Mouse (Mus musculus) lung, postnatal 25 days (tissue): Measurements from ENCODE around the gene Pld3.
"Not testable (repeated sequence)": the region's sequence is repeated elsewhere in the genome, so short reads cannot be mapped to it uniquely, and the experiment has no call there.

Experiments
- DNase-seq: peaks from one replicate; pipeline ENCODE4 v3.0.0; 2022; ENCODE audit warnings: low spot score

The Pld3 gene

DNA sequence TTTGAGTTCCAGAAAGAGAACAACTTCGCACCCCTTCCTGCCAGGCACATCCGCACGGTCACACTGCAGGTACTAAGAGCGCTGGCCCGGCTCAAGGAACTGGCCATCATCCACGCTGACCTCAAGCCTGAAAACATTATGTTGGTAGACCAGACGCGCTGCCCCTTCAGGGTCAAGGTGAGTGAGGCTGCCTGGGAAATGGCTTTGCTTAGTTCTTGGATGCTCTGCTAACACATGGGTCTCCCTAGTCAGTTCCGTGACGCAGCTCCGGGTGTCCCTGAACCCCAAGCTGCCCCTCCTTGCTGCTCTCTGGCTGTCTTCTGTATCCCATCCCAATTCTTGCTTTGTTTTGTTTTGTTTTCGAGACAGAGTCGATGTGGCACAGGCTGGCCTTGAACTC lies 29.2 kb downstream of the Pld3 start:
- no peak for DNase-seq

DNA sequence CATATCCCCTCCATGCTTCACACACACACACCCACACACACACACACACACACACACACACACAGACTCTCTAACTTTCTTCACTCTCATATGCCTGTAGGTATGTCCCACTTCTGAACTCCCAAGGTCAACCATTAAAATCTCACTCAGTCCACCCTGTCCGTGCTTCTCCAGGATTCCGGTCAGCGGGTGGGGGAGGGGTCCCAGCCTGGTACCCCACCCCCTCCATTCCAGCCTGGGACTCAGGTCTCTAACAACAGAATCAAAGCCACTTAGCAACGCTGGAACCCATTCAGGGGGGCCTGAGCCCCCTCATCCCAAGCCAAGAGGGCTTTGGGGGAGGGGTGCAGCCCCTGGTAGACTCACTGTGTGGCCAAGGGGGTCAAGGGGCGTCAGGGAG lies 30.1 kb downstream of the Pld3 start, which contains the start of gene Hipk4:
Gene Hipk4 (plus strand): TSS at position 301 of the 400 bp plus-strand sequence.
- no peak for DNase-seq

DNA sequence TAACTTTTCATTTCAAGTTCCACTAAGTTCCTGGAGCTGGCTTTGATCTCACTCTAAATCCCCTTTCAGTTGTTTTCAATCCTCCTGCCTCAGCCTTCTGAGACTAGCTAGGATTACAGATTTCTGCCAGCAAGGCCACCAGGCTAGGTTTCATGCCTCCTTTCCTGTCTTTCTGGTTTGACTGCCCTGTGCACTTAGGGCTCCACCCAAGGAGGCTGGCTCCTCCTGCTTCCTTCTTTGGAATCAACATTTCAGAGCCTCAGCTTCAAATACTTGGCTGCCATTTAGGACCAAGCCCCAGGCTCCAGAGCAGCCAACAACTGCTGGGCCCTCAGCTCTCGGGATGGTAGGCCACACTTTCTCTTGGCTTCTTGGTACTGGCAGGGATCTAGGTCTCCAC lies 32.4 kb downstream of the Pld3 start:
- peak; percentile 61 for DNase-seq

DNA sequence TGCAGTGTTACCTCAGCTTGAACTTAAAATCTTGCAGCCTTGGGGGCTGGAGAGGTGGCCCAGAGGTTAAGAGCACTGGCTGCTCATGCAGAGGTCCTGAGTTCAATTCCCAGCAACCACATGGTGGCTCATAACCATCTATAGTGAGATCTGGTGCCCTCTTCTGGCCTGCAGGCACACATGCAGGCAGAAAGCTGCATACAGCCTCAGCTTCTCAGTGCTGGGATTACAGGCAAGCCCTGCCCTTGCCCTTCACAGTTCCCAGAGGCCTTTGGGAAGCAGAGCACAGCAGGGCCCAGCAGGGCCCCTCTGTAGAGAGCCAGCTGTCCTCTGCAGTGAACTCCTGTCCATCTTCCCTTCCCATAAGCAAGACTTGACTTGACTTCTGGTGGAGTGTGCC lies 32.9 kb downstream of the Pld3 start:
- DNase-seq = no peak

DNA sequence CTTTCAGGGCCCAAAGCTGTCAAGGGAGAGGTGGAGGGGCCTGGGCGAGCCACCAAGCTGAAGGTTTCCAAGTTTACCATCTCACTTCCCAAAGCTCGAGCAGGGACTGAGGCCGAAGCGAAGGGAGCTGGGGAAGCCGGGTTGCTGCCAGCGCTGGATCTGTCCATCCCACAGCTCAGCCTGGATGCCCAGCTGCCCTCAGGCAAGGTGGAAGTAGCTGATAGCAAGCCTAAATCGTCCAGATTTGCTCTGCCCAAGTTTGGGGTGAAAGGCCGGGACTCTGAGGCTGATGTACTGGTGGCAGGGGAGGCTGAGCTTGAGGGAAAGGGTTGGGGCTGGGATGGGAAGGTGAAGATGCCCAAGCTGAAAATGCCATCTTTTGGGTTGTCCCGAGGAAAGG lies 34.7 kb downstream of the Pld3 start:
- no peak for DNase-seq

DNA sequence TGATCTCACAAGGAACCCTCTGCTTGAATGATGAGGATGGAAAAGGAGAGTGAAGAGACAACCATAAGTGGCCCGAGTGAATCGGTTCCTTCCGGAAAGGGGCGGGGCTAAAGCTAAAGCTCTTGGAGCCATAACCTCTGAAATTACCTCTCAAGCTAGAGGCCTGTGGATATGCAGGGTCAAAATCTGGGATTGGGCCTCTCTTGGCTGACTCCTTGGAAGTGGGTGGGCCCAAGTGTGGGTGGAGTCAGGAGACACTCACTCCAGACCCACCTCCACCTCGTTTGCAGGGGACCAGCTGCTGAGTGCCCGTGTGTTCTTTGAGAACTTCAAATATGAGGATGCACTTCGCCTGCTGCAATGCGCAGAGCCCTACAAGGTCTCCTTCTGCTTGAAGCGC lies 38.1 kb downstream of the Pld3 start:
- no peak for DNase-seq

DNA sequence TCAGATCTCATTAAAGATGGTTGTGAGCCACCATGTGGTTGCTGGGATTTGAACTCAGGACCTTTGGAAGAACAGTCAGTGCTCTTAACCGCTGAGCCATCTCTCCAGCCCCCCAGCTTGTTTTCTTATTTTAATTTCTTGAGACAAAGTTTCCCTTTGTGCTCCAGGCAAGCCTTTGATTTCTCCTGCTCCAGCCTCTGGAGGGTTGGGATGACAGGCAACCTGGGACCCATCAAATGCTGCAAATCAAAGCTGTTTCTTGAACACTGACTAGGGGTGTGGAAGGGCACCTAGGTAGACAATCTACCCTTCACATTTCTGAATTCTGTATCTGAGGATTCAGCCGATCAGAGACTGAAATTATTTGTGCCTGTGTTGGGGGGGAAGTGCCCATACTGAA lies 42.2 kb downstream of the Pld3 start:
- DNase-seq = no peak

DNA sequence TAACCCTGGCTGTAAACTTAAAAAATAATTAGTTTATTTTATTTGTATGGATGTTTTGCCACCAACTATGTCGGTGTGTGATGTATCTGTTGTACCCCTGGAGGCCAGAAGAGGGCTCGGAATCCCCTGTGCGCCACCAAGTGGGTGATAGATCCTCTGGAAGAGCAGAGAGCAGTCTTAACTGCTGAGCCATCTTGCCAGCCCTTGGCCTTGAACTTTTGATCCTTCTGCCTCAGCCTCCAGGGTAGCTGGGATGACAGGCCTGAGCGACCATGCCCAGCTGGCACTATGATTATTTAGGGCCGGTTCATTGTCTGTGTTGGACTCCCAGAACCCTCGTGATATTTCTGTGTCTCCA lies 44.4 kb downstream of the Pld3 start:
- peak; percentile 77 for DNase-seq

DNA sequence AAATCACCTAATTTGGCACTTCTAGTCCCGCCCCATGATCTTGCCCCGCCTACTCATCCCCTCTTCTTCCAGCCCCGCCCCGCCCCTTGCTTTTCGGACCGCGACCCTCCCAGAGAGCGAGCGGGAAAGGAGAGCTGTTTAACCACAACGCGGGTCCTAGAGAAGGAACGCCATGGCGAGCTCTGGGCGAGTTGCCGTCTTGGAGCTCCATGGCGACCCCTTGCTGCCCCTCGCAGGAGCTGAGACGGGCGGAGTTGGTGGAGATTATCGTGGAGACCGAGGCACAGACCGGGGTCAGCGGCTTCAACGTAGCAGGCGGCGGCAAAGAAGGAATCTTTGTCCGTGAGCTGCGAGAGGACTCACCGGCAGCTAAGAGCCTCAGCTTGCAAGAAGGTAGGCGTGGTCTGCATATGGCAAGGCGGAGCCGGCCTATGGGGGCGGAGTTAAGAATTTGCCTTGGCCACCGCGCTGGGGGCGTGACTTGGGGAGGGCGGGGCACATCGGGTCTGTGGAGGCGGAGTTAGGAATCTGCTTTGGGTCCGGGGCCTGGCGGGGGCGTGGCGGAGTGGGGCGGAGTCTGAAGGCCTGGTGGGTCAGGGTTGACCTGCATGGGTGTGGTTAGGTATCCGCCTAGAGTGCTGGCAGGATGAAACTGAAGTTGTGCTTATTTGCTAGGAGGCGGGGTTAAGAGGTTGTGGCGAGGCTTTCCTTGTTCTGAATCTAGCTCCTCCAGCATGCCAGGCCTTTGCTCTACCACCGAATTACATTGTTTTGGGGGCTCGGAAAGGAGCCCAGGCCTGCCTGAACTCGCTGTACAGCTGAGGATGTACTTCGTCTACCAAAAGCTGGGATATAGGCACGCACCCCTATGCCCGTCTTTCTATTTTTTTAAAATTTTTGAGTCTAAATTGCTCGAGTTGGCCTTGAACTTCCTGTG lies 45.0 kb downstream of the Pld3 start:
- DNase-seq = peak; percentile 99

DNA sequence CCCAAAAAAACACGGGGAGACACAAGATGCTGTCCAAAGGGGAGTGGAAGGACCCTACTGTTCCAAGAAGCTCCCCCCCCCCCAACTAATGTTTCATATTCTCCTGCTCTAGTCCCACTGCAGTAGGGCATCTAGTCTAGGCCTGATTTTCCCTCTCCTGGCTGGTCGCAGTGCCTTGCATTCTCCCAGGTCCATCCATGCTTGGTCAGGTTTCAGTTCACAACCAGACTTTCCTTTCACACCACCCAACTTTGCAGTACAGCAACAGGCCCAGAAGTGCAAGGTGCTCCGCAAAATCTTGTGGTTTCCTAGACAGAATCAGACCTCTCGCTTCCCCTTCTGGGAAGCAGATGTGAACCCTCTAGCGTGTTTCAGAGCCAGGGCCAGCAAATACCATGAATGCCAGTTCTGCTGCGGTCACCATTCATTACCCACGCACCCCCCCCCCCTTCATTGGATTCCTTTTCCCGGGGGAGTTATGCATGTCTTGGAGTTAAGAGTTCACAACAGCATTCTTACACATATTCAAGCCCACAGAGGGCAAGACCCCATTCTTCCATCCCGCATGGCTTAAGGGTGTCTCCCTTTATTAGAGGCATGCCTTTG lies 46.1 kb downstream of the Pld3 start:
- no peak for DNase-seq

DNA sequence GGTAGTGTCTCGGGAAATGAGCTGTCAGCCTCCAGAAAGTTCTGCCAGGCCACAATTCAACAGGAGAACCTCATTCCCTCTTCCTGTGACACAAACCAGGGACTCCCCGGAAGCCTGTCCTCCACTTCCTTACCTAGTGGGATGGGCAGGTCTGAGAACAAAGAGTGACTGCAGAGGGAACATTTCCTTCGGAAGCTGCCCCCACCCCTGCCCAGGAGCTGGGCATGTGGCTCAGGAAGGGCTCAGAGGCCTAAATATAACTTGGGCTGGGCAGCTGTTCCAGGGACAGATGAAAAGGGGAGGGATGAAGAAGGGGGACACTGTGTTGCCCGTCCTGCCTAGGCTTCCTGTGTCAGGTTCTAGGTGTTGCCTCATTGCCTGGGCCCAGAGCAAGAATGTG lies 51.4 kb downstream of the Pld3 start:
- DNase-seq = peak; percentile 80

DNA sequence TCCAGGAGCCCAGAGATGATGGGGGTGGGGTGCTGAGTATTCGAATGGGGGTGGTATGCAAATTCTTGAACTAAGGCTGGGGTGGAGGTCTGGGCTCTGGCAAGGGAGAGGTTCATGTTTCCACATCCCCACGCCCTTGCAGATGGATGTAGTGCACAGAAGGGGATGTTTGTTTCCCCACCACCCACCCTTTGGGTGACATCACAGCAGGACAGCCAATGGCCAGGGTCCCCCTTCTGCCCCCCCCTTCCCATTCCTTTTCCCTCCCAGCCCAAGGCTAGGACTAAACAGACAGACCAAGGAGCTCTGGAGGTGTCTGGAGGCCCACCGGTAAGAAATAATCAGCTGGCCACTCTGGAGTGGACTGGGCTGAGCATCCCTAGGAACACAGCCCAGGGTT lies 54.0 kb downstream of the Pld3 start, which contains the start of gene Prx:
Gene Prx (plus strand): TSS at position 289 of the 400 bp plus-strand sequence.
- peak; percentile 38 for DNase-seq

DNA sequence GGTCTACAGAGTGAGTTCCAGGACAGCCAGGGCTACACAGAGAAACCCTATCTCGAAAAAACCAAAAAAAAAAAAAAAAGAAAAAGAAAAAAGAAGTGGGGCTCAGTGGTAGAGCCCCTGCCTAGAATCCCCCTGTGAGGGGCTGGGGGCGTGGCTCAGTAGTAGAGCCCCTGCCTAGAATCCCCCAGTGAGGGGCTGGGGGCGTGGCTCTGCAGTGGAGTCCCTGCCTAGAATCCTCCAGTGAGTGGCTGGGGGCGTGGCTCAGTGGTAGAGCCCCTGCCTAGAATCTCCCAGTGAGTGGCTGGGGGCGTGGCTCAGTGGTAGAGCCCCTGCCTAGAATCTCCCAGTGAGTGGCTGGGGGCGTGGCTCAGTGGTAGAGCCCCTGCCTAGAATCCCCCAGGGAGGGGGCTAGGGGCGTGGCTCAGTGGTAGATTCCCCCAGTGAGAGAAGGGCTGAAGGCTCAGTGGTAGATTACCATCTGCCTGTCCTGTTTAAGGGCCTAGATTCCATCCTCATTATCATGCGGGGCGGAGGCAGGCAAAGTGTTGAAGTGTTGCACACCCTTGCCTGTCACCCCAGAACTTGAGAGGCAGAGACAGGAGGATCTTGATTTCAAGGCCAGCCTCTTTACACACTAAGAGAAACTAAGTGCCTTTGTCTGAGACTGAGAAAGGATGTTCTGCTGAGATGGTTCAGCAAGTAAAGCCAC lies 58.2 kb downstream of the Pld3 start:
- DNase-seq = not testable (repeated sequence)

DNA sequence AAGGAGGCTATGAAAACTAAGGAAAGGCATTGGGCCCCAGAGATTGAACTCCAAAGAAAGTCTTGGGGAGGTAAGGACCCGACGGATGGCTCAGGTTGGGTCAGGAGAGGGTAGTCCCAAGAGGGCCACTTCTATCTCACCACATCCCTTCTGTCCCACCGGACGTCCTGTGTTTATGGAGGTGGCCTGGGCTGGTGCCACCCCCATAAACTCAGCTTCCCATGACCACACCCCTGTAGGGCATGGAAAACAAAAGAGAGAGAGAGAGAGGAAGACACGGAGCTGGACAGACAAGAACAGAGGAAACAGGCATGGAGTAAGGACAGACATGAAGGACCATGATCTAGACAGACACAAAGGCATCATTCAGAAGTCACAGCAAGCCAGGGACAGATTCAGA lies 59.6 kb downstream of the Pld3 start:
- DNase-seq = peak; percentile 58

DNA sequence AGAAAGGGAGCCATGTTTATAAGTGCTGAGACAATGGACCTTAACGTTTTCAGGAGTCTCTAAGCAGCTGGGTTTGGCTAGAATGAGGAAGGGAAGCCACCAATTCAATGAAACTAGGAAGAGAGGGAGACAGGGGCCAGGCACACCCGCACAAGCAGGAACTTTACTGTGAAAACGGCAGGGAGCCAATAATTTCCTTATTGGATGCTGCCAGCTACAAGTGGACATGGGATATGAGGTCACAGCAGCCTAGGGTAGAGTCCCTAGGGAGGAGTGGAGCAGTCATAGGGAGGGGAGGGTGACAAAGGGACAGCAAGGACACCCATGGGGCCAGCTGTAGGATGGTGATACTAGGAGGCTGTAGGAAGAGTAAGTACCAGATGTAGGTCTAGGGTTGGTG lies 60.0 kb downstream of the Pld3 start:
- peak; percentile 66 for DNase-seq

DNA sequence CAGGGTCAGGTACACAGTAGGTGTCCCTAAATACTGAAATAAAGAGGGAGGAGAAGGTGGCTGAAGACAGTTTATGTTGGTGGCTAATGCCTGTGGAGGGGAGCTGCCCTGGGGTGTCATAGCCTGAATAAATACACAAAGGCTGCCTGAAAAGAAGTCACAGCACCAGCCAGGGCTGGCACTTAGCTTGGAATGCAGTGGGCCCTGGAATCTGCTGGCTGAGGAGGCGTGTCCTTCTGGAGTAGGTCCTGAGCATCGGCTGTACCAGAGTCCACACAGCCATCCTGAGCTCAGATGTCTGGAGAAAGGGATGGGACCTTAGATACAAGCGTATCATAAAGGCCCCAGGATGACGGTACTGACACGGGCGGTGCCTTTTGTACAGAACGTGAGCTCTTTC lies 61.2 kb downstream of the Pld3 start:
- DNase-seq = peak; percentile 35

DNA sequence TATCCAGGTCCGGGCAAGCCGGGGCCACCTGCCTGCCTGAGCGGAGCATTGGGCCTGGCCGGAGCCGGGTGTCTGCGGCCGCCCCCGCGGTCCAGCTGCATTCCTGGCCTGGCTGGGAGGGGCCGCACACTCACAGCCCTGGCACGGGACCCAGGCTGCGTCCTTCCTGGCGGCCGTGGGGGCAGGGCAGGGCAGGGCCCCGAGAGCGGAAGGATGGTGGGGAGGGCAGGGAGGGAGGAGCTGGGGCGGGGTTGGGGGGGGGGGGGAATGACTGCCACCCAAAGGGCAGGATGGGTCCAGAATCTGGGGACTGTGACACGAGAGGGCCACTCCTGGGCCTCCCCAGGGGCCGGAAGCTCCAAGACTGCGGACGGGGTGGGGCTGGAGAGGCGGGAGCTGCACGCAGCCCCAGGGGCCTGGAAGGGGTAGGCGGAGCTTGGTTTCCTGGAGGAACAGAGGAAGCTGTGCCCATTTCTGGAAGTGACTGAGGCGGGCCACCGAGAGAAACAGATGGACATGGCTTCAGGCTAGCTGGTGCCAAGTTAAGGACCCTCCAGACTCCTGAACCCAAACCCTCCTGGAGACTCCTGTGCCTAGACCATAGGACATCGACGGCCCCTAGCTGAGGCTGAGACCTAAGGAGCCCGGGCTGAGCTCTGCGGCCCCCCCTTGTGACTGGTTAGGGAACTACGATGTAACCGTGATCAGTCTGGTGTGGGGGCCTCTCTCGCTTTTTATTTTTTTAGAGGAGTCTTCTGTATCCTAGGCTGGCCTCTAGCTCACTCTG lies 62.3 kb downstream of the Pld3 start:
- DNase-seq = peak; percentile 97

DNA sequence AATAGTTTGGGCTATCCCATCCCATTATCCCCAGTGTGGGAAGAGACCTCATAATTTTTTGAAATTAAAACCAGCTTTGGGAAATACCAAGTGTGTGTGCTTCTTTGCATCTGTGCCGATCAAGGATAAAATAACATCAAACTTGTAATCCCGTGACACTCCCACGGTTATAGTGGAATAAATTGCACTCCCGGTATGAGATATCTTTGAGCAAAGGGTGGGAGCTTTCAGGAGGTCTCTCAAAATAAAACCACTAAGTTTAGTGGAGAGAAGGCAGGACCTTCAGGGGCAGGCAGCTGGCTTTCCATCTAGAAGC lies 62.8 kb downstream of the Pld3 start:
- no peak for DNase-seq

DNA sequence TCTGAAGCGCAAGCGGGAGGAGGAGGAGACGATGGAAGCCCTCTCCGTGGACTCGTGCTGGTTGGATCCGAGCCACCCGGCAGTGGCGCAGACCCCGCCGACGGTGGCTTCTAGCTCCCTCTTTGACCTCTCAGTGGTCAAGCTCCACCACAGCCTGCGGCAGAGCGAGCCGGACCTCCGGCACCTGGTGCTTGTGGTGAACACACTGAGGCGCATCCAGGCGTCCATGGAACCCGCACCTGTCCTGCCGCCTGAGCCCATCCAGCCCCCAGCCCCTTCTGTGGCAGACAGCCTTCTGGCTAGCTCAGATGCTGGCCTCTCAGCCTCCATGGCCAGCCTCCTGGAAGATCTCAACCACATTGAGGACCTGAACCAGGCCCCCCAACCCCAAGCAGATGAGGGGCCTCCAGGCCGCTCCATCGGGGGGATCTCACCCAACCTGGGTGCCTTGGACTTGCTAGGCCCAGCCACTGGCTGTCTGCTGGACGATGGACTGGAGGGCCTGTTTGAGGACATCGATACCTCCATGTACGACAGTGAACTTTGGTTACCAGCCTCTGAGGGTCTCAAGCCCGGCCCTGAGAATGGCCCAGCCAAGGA lies 63.6 kb downstream of the Pld3 start:
- no peak for DNase-seq

DNA sequence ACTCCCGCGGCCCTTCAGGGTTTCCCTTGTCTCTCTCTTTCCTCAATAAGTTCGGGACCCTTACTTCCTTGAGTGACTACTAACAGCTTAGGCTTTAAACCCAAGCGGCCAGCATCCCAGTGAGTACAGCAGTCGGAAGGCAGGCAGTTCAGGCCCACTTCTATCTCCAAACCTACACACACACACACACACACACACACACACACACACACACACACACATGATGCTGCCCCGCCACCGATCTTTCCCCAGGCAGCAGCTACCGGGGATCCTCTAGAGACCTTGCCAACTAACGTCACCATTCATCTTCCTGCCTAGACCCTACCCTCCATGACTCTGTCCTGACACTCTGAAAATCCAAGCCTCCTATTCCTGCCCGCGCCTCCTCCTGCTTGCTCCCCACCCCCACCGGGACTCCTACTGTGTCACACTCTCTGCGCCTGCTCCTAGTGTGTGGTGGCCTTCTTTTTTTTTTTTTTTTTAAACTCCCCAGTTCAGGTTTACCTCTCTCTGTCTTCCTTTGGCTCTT lies 65.2 kb downstream of the Pld3 start:
- peak; percentile 75 for DNase-seq
